Mouse (Mus musculus) limb, embryonic 10.5 days (tissue): ENCODE results near the gene Rps8. TPM values are rescaled to one million over a fixed set of nuclear protein-coding genes. Genes with fewer than 3 reads are reported as not detected.

ENCODE experiments used
- DNase-seq: peaks from one replicate; pipeline ENCODE4 v3.0.0-alpha.2; 2017; ENCODE audit warnings: low spot score
- H3K27ac ChIP-seq: fragments of 300-500 bp; sonication (generic); 2 replicates; pipeline ENCODE4 v1.5.1; 2016; ENCODE audit warnings: mild to moderate bottlenecking
- H3K27me3 ChIP-seq: fragments of 300-500 bp; sonication (generic); 2 replicates; pipeline ENCODE4 v1.6.1; 2016; ENCODE audit warnings: low read depth, mild to moderate bottlenecking; ENCODE audit not compliant: poor library complexity, severe bottlenecking
- H3K36me3 ChIP-seq: fragments of 300-500 bp; sonication (generic); 2 replicates; pipeline ENCODE4 v1.6.1; 2016; ENCODE audit warnings: mild to moderate bottlenecking, moderate library complexity
- H3K4me1 ChIP-seq: fragments of 300-500 bp; sonication (generic); 2 replicates; pipeline ENCODE4 v1.6.1; 2016
- H3K4me3 ChIP-seq: fragments of 300-500 bp; sonication (generic); 2 replicates; pipeline ENCODE4 v1.5.1; 2016; ENCODE audit warnings: mild to moderate bottlenecking, moderate library complexity
- H3K9me3 ChIP-seq: fragments of 300-500 bp; sonication (generic); replicated peaks from 2 replicates; pipeline ENCODE4 v1.6.1; 2016; ENCODE audit warnings: mild to moderate bottlenecking
- WGBS: fragments of 180-500 bp; shearing (Covaris S2); methylation state at CpG from one replicate; pipeline ENCODE4 v1.1.7; 2016; 5-methylcytosine and 5-hydroxymethylcytosine counted together
- polyA plus RNA-seq: library from polyadenylated mRNA; unstranded; fragments of >200 nt; fragmentation: Nextera tagmentation; extraction: Ambion mirVana; gene quantifications from 2 replicates; pipeline ENCODE4 v1.2.1, GENCODE M21; 2016

Gene Rps8
- polyA plus RNA-seq, 1 experiment from 2014 or later: 842 TPM

DNA sequence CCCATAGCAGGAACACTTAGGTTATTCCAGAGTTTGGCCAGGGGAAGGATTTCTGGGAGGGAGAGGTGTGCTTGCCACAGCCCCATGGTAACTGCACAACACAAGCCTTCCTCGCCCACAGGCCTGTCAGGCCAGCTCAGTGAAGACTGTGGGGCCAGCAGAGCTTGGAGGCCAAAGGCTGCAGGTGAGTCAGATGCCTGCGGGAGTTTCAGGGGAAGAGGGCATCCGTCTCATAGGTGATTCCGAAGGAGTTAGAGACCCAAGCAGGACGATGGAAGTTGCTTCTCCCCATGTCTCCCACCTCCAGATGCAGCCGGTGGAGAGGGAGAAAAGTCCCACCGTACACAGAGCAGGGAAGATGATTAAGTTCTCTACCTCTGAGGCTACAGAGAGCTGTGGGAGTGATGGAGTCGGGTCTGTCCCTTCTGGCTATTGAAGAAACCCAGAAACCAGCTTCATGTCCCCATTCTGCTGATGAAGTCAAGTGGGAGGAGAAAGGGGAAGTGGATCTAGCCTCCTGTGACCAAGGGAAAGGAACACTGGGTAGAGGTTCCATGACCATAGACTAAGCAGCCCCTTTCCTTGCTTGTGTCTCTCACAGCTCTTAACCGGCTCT is 29.3 kb downstream of the Rps8 start, which contains the start of gene Tctex1d4:
Tctex1d4 (plus strand) TSS at position 120 of the 616 bp plus-strand sequence.
- 86% methylated on average over 9 of the region's 9 CpGs for WGBS
- Histone ChIP-seq H3K27me3 (peaks cover 17% of the 10 kb centered on the region), H3K9me3 (no peaks in the 10 kb centered on the region), H3K27ac (peak within 1 kb of the TSS; percentile 78), H3K4me1 (peaks cover 31% of the 10 kb centered on the region), H3K36me3 (peaks cover 26% of the 10 kb centered on the region), H3K4me3 (peak within 1 kb of the TSS; percentile 4; the same call in 1 of the 2 replicates)
- no peak for DNase-seq

DNA sequence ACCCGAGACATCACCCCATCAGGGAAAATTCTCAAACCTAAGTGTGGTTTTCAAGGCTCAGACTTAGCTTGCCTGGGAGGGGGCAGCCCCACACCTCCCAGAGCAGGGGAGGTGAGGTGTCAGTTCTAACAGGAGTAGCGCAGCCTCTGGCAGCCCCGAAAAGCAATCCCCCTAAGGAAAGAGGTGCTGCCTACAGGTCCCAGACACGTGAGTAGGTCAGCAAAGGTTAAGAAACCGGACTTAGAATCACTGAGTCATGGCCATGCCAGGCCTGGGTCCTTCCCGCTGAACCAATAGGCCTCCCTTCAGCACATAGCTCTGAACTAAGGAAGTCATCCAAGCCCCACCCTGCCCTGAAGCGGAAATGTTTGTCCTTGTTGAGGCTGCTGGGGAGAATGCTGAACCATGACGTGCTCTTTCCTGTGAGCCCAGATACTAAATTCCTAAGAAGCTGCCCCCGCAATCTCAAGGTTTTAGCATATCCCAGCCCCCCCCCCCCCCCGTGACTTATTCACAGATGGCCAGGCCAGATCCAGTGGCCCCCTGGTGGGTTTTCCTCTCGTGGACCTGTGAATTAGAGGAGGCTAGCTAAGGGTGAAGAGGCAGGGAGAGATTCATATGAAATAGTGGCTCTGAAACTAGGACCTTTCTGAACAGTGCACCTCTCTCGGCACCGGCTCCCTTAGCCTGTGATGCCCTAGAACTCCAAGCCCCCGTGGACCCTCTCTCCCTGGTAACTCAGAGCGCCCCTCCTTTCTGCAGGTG is 30.0 kb downstream of the Rps8 start:
- DNase-seq: no peak
- peak overlapping the region; percentile 4; the same call in 1 of the 2 replicates for H3K4me3 ChIP-seq
- H3K9me3 ChIP-seq: no peaks in the 10 kb centered on the region
- WGBS: 41% methylated on average over 15 of the region's 15 CpGs
- H3K36me3 ChIP-seq: peaks cover 26% of the 10 kb centered on the region
- peak overlapping the region; percentile 78 for H3K27ac ChIP-seq
- peaks cover 10% of the 10 kb centered on the region for H3K27me3 ChIP-seq
- peaks cover 33% of the 10 kb centered on the region for H3K4me1 ChIP-seq

DNA sequence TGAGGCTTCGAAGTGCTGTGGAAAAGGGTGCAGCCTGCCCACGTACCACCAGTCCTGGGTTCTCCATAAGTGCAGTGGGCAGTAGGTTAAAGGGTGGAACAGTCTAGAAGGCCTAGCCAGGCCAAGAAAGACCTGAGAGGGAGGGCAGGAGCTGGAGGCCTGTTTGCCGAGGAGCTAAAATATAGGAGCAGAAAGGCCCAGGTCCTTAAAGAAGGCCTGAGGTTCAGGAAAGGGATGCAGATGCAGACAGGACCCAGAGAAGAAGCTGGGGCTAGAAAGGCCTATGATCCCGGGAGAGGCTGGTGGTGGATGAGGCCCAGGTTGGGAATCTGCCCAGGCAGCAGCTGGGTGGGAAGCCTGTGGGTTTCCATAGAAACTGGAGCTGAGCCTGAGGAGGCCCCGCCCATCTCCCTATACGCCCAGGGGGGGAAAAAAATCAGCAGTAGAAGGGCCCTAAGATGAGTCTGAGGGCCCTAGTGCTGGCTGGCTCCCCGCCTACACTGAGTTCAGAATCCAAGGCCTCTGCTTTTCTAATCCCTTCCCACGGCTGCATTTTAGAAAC is 30.6 kb downstream of the Rps8 start, which contains the start of gene Btbd19:
Btbd19 (minus strand) TSS at position 378 of the 562 bp plus-strand sequence.
- DNase-seq: no peak
- H3K4me1 ChIP-seq: peaks cover 37% of the 10 kb centered on the region
- peaks cover 19% of the 10 kb centered on the region for H3K36me3 ChIP-seq
- no peaks in the 10 kb centered on the region for H3K9me3 ChIP-seq
- peak within 1 kb of the TSS; percentile 4; the same call in 1 of the 2 replicates for H3K4me3 ChIP-seq
- peak within 1 kb of the TSS; percentile 78 for H3K27ac ChIP-seq
- WGBS: 35% methylated on average over 8 of the region's 8 CpGs
- peaks cover 3% of the 10 kb centered on the region; the same call in 1 of the 2 replicates for H3K27me3 ChIP-seq

DNA sequence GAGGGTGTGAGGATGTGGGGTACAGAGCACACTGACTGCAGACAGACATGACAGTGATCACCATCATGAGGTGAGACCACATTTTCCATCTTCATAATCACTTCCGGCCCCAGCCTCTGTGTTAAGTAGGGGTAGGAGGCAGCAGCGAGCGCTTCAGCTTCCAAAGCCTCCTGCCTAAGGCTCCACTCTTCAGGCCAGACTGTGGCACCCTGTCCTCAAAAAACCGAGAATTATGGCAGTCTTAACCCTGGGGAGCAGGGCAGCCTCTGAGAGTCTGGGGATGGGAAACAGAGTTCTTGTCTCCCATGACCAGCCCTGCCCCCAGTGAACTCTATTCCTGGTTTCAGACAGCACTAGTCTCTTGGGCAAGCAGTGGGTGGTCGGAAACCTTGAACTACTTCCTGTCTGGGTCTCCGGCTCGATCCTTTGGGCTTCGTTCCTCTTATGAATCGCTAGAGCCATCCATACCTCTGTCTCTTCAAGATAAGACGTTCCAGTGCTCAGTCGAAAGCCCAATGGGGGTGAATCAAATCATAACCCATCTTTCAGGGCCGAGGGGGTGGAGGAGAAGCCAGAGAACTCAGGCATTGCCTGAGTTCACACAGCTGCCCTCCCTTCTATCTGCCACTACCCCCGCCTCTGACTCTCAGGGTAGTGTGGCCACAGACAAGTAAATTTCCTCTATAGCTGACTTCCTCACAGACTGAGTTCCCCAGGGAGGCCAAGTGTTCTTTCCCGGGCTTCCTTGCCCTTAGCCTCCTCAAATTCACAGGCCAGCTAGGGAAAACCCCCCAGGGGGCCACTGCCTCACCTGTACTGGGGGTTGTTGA is 31.3 kb downstream of the Rps8 start:
- DNase-seq: no peak
- Histone ChIP-seq H3K36me3 (peaks cover 14% of the 10 kb centered on the region), H3K4me1 (peaks cover 41% of the 10 kb centered on the region), H3K27ac (peak overlapping the region; percentile 78), H3K9me3 (no peaks in the 10 kb centered on the region), H3K4me3 (no peak overlapping the region), H3K27me3 (no peaks in the 10 kb centered on the region)
- 74% methylated on average over 14 of the region's 14 CpGs for WGBS

DNA sequence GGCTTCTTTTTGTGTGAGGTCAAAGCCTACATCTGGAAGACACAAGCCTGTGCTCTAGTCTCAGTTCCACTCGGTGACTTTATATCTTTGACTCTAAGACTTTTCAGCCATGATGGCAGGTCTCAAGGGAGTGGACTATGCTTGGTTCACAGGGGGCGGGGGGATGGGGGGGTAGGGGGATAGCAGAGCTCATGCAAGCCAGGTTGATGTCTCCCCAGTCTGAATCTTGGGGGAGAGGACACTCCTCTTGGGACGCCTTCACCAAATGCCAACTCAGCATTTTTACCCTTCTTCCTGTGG is 31.9 kb downstream of the Rps8 start:
- Histone ChIP-seq H3K4me1 (peaks cover 43% of the 10 kb centered on the region), H3K4me3 (no peak overlapping the region), H3K36me3 (peaks cover 12% of the 10 kb centered on the region), H3K27me3 (no peaks in the 10 kb centered on the region), H3K27ac (peak overlapping the region; percentile 78; the same call in 1 of the 2 replicates), H3K9me3 (no peaks in the 10 kb centered on the region)
- 89% methylated on average over 3 of the region's 3 CpGs for WGBS
- no peak for DNase-seq

DNA sequence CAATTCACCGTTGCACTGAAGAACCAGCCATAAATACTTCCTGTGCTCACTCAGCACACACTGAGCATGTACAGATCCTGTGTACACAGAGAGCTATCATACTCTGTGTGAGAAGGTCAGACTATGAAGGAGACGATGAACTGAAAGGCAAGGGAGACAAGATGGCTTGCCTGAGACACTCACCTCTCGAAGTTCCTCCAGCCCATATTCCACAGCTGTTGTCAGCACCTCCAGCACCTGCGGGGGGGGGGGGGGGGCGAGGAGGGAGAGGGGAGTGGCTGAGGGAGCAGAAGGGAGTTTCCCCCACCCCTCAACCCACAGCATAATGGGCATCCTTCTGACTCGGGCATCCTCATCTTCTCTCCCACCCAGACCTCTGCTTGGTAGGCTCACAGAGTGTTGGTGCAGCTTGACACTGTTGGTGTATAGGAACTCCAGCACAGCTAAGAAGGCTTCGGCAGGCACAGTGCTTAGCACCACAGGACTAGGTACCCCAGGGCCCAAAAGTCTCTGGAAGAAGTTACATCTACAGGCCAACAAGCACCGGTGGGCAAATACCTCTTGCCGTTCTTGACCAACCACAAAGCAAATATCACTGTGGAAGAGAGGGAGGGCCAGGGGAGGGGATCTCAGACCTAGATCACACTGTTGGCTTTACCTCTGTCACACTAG is 32.4 kb downstream of the Rps8 start:
- peaks cover 43% of the 10 kb centered on the region for H3K4me1 ChIP-seq
- no peak overlapping the region for H3K27ac ChIP-seq
- H3K36me3 ChIP-seq: peaks cover 7% of the 10 kb centered on the region
- 82% methylated on average over 8 of the region's 9 CpGs for WGBS
- H3K27me3 ChIP-seq: no peaks in the 10 kb centered on the region
- DNase-seq: no peak
- H3K9me3 ChIP-seq: no peaks in the 10 kb centered on the region
- no peak overlapping the region for H3K4me3 ChIP-seq

DNA sequence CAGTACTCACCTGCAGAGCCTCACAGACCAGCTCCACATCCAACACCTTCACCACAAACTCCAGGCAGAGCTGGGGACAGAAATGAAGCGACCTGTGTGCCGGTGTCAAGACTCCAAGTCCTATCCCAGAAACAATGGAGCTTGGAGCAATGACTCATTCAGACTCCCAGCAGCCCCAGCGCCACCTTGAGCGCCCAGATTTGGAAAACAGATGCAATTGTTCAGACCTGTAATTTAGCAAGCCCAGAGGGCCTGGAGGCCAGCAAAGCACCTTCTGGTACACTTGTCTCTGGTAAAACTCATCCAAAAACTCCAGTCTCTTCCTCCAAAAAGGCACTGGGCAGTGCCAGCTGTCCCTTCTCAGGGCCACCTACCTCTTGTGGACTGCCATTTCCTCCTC is 33.8 kb downstream of the Rps8 start:
- DNase-seq: no peak
- 82% methylated on average over 4 of the region's 4 CpGs for WGBS

DNA sequence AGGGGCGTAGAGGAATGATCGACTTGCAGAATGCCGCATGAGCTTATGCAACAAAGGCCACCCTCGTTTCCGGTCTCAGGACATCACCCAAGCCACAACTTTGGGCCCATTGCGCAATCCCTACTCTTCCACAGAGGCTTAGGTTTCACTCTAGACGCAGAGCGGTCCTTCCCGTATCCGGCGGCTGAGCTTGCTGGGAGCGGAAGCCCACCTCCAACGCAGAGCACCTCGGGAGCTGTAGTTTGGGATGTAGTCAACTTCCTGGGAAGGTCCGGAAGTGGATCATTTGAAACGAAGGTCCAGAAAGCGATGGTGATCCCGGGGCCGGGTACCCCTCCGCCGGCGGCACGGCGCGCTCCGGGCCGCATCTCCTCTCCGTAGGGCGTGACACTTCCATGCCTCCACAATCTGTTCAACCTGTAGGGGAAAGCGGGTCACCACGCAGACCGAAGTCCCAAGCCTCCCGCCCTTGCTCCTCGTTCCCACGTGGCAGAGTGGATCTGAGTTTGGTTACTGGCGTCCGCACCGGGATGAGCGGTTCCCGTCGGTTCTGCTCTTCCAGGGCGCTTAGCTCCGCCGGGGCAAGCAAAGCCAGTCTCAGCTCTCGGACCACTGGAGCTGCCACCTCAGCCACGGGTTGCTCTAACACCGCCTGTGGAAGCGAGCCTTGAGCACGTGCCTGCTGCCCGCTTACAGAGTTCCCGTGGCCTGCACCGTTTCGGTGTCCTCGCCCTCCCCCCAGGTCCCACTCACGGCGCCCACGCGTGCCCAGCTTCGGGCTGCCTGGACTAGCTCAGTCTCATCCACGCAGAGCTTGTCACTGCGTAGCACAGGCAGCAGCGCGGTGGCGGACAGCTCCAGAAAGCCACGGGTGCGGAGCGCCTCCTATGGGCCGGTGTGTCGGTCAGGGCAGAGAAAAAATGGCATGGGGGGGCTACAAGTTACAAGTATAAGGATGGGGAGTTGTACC is 35.3 kb downstream of the Rps8 start:
- peaks cover 32% of the 10 kb centered on the region for H3K4me1 ChIP-seq
- H3K36me3 ChIP-seq: peaks cover 5% of the 10 kb centered on the region
- peak overlapping the region; percentile 87 for H3K27ac ChIP-seq
- WGBS: under 1% methylated on average over 69 of the region's 69 CpGs
- DNase-seq: peak; percentile 91
- peak overlapping the region; percentile 73 for H3K4me3 ChIP-seq
- H3K27me3 ChIP-seq: no peaks in the 10 kb centered on the region
- H3K9me3 ChIP-seq: no peaks in the 10 kb centered on the region

More for the DNA sequence above, 33.8 kb downstream of the Rps8 start:
- peaks cover 43% of the 10 kb centered on the region for H3K4me1 ChIP-seq
- no peak overlapping the region; the same call in 1 of the 2 replicates for H3K27ac ChIP-seq
- no peak overlapping the region for H3K4me3 ChIP-seq
- H3K9me3 ChIP-seq: no peaks in the 10 kb centered on the region
- no peaks in the 10 kb centered on the region for H3K36me3 ChIP-seq
- H3K27me3 ChIP-seq: no peaks in the 10 kb centered on the region

DNA sequence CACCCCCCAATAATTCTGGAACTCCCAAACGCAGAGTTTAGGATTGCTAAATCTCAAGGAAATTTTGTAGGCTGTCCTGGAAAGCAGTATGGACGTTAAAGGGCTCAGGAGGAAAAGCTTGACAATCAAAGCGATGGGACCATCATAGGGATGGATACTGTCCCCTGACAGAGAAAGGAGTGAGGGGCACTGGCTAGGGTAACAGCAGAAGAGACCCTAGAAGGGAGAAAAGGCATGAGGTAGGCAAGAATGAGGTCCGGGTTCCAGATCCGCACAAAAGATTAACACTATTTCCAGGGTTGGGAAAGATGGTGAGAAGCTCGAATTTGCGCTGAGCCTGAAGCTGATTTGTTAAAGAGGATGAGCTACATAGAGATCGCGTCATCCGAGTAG is 36.0 kb downstream of the Rps8 start:
- H3K4me1 ChIP-seq: peaks cover 25% of the 10 kb centered on the region
- WGBS: 5% methylated on average over 10 of the region's 10 CpGs
- H3K36me3 ChIP-seq: peaks cover 12% of the 10 kb centered on the region
- H3K27me3 ChIP-seq: no peaks in the 10 kb centered on the region
- no peaks in the 10 kb centered on the region for H3K9me3 ChIP-seq
- H3K27ac ChIP-seq: peak overlapping the region; percentile 87
- no peak for DNase-seq
- peak overlapping the region; percentile 73 for H3K4me3 ChIP-seq

DNA sequence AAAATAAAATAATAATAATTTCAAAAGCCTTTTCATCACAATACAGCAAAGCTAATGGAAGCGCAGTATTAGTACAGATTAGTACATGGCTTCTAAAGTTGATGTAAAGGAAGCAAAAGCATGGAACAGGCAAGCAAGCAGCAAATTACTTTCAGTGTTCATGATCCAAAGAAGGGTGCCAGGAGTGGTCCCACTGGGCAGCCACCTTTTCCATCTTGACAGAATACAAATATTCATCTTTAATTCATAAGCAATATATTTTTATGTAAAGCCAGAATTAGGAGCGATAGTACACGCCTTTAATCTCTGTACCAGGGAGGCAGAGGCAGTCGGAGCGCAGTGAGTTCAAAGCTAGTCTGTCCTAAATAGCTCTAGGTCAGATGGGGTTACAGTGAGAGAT is 36.4 kb downstream of the Rps8 start:
- DNase-seq: no peak
- Histone ChIP-seq H3K4me1 (peaks cover 21% of the 10 kb centered on the region), H3K27me3 (no peaks in the 10 kb centered on the region), H3K9me3 (no peaks in the 10 kb centered on the region), H3K4me3 (peak overlapping the region; percentile 73), H3K36me3 (peaks cover 16% of the 10 kb centered on the region), H3K27ac (peak overlapping the region; percentile 87)
- 83% methylated on average over 5 of the region's 5 CpGs for WGBS

DNA sequence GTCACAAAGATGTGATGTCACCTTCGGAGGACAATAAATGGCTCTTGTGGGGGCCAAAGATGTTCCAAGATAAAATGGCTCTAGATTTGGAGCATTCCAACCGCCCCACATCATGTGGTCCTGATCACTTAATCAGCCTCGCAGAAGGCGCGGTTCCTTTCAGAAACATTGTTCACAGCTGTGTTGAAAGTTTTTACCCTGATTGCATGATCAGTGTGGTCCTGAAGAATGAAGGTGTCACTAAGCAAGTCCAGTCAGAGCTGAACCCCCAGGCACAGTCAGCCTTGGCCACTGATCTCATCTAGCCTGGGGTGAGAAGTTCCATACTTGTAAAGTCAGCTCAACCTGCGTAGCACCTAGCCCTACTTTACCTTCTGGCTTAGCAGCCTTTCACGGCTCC is 38.1 kb downstream of the Rps8 start:
- Histone ChIP-seq H3K4me1 (peaks cover 16% of the 10 kb centered on the region), H3K27me3 (no peaks in the 10 kb centered on the region), H3K4me3 (no peak overlapping the region), H3K27ac (no peak overlapping the region), H3K36me3 (peaks cover 33% of the 10 kb centered on the region), H3K9me3 (no peaks in the 10 kb centered on the region)
- DNase-seq: no peak
- 94% methylated on average over 7 of the region's 7 CpGs for WGBS
